Mouse (Mus musculus): ENCODE measurements at regions not wholly inside any gene's neighbourhood (a gene's known extent, or its start where the extent isn't known, plus 50 kb on each side); places are given as distances from the start of the nearest gene placed in this dataset.

GRCm38 (mm10) chr12:107600576-107600975, 112.1 kb downstream of the 3110018I06Rik start:
- WGBS = 96% methylated on average over 5 of the region's 5 CpGs

GRCm38 (mm10) chr12:107608966-107609365, 120.5 kb downstream of the 3110018I06Rik start:
- no peak for ATAC-seq (ENCODE audit: low FRiP score)
- Histone ChIP-seq H3K9ac (replicated peaks; ENCODE audit: low read length, poor library complexity, severe bottlenecking) (no peak overlapping the region), H3K4me2 (ENCODE audit: low read depth, low read length, poor library complexity, severe bottlenecking) (no peak overlapping the region), H3K27ac (ENCODE audit: low read depth, low read length) (no peak overlapping the region), H3K9me3 (ENCODE audit: low read length) (no peaks in the 10 kb centered on the region), H3K27me3 (ENCODE audit: insufficient read depth, low read length) (no peaks in the 10 kb centered on the region), H3K4me1 (ENCODE audit: insufficient read depth, low read length) (no peaks in the 10 kb centered on the region), H3K36me3 (ENCODE audit: insufficient read depth, low read length) (no peaks in the 10 kb centered on the region), H3K4me3 (ENCODE audit: low read depth, low read length) (no peak overlapping the region)
- DNase-seq (ENCODE audit: low spot score) = no peak
- 84% methylated on average over 6 of the region's 6 CpGs for WGBS
- no peak for TF ChIP-seq CTCF (IDR thresholded peaks at IDR 0.05)

More at GRCm38 (mm10) chr12:107600576-107600975, 112.1 kb downstream of the 3110018I06Rik start:
- H3K36me3 ChIP-seq (ENCODE audit: insufficient read depth, low read length) = no peaks in the 10 kb centered on the region
- no peak overlapping the region for H3K27ac ChIP-seq (ENCODE audit: low read depth, low read length)
- ATAC-seq (ENCODE audit: low FRiP score) (no peak), DNase-seq (ENCODE audit: low spot score) (no peak)
- H3K4me1 ChIP-seq (ENCODE audit: insufficient read depth, low read length) = no peaks in the 10 kb centered on the region
- H3K9ac ChIP-seq (replicated peaks; ENCODE audit: low read length, poor library complexity, severe bottlenecking) = no peak overlapping the region
- H3K4me2 ChIP-seq (ENCODE audit: low read depth, low read length, poor library complexity, severe bottlenecking) = no peak overlapping the region
- no peak overlapping the region for H3K4me3 ChIP-seq (ENCODE audit: low read depth, low read length)
- no peaks in the 10 kb centered on the region for H3K27me3 ChIP-seq (ENCODE audit: insufficient read depth, low read length)
- no peak for TF ChIP-seq CTCF (IDR thresholded peaks at IDR 0.05)
- no peaks in the 10 kb centered on the region for H3K9me3 ChIP-seq (ENCODE audit: low read length)

GRCm38 (mm10) chr12:107609986-107610385, 121.6 kb downstream of the 3110018I06Rik start:
- Histone ChIP-seq H3K4me1 (ENCODE audit: insufficient read depth, low read length) (no peaks in the 10 kb centered on the region), H3K27me3 (ENCODE audit: insufficient read depth, low read length) (no peaks in the 10 kb centered on the region), H3K36me3 (ENCODE audit: insufficient read depth, low read length) (no peaks in the 10 kb centered on the region), H3K9me3 (ENCODE audit: low read length) (no peaks in the 10 kb centered on the region), H3K9ac (replicated peaks; ENCODE audit: low read length, poor library complexity, severe bottlenecking) (no peak overlapping the region), H3K4me3 (ENCODE audit: low read depth, low read length) (no peak overlapping the region), H3K4me2 (ENCODE audit: low read depth, low read length, poor library complexity, severe bottlenecking) (no peak overlapping the region), H3K27ac (ENCODE audit: low read depth, low read length) (no peak overlapping the region)
- no peak for TF ChIP-seq CTCF (IDR thresholded peaks at IDR 0.05)
- WGBS = 80% methylated on average over 4 of the region's 4 CpGs
- DNase-seq (ENCODE audit: low spot score) (no peak), ATAC-seq (ENCODE audit: low FRiP score) (no peak)

GRCm38 (mm10) chr12:107617212-107617994, 129.0 kb downstream of the 3110018I06Rik start:
- no peak for DNase-seq (ENCODE audit: low spot score)
- no peak overlapping the region for H3K4me3 ChIP-seq (ENCODE audit: low read depth, low read length)
- H3K36me3 ChIP-seq (ENCODE audit: insufficient read depth, low read length) = no peaks in the 10 kb centered on the region
- no peaks in the 10 kb centered on the region for H3K4me1 ChIP-seq (ENCODE audit: insufficient read depth, low read length)
- H3K4me2 ChIP-seq (ENCODE audit: low read depth, low read length, poor library complexity, severe bottlenecking) = no peak overlapping the region
- no peaks in the 10 kb centered on the region for H3K9me3 ChIP-seq (ENCODE audit: low read length)
- TF ChIP-seq CTCF (IDR thresholded peaks at IDR 0.05) = no peak
- H3K9ac ChIP-seq (replicated peaks; ENCODE audit: low read length, poor library complexity, severe bottlenecking) = no peak overlapping the region
- no peaks in the 10 kb centered on the region for H3K27me3 ChIP-seq (ENCODE audit: insufficient read depth, low read length)
- H3K27ac ChIP-seq (ENCODE audit: low read depth, low read length) = no peak overlapping the region; the same call in 1 of the 2 replicates
- no peak for ATAC-seq (ENCODE audit: low FRiP score)
- 63% methylated on average over 16 of the region's 16 CpGs for WGBS

GRCm38 (mm10) chr12:107624446-107624845, 136.0 kb downstream of the 3110018I06Rik start:
- Histone ChIP-seq H3K9me3 (ENCODE audit: low read length) (no peaks in the 10 kb centered on the region), H3K4me2 (ENCODE audit: low read depth, low read length, poor library complexity, severe bottlenecking) (no peak overlapping the region), H3K9ac (replicated peaks; ENCODE audit: low read length, poor library complexity, severe bottlenecking) (no peak overlapping the region), H3K27ac (ENCODE audit: low read depth, low read length) (no peak overlapping the region), H3K27me3 (ENCODE audit: insufficient read depth, low read length) (no peaks in the 10 kb centered on the region), H3K4me3 (ENCODE audit: low read depth, low read length) (no peak overlapping the region), H3K4me1 (ENCODE audit: insufficient read depth, low read length) (0 out of 2 replicates have a peak, but pooled peaks cover 4% of the 10 kb centered on the region), H3K36me3 (ENCODE audit: insufficient read depth, low read length) (no peaks in the 10 kb centered on the region)
- 58% methylated on average over 3 of the region's 3 CpGs for whole genome bisulfite sequencing
- no peak for DNase-seq (ENCODE audit: low spot score)
- TF ChIP-seq CTCF (IDR thresholded peaks at IDR 0.05) = no peak
- no peak for ATAC-seq (ENCODE audit: low FRiP score)

GRCm38 (mm10) chr12:107648008-107648407, 159.6 kb downstream of the 3110018I06Rik start:
- ATAC-seq (ENCODE audit: low FRiP score) (no peak), DNase-seq (ENCODE audit: low spot score) (no peak)
- no peaks in the 10 kb centered on the region for H3K27me3 ChIP-seq (ENCODE audit: insufficient read depth, low read length)
- no peak overlapping the region for H3K9ac ChIP-seq (replicated peaks; ENCODE audit: low read length, poor library complexity, severe bottlenecking)
- no peak overlapping the region for H3K4me3 ChIP-seq (ENCODE audit: low read depth, low read length)
- 0 out of 2 replicates have a peak, but pooled peaks cover 2% of the 10 kb centered on the region for H3K9me3 ChIP-seq (ENCODE audit: low read length)
- H3K4me1 ChIP-seq (ENCODE audit: insufficient read depth, low read length) = no peaks in the 10 kb centered on the region
- H3K27ac ChIP-seq (ENCODE audit: low read depth, low read length) = no peak overlapping the region
- TF ChIP-seq CTCF (IDR thresholded peaks at IDR 0.05) = no peak
- no peaks in the 10 kb centered on the region for H3K36me3 ChIP-seq (ENCODE audit: insufficient read depth, low read length)
- no peak overlapping the region for H3K4me2 ChIP-seq (ENCODE audit: low read depth, low read length, poor library complexity, severe bottlenecking)
- 89% methylated on average over 9 of the region's 9 CpGs for WGBS

All from midbrain, postnatal 0 days (tissue).